Mouse (Mus musculus) C2C12 (cell line): ENCODE measurements around the gene Nrcam.

Source experiments
- CTCF ChIP-seq: IDR thresholded peaks from one replicate; pipeline ENCODE4 v1.5.1; 2011; ENCODE audit not compliant: control insufficient read depth, insufficient read depth, insufficient read length
- MAX ChIP-seq: IDR thresholded peaks from one replicate; pipeline ENCODE4 v1.6.1; 2011; ENCODE audit warnings: mild to moderate bottlenecking, control low read depth
- USF1 ChIP-seq: IDR thresholded peaks from one replicate; pipeline ENCODE4 v1.6.1; 2011; ENCODE audit warnings: low read depth, mild to moderate bottlenecking, control low read depth, moderate library complexity

DNA sequence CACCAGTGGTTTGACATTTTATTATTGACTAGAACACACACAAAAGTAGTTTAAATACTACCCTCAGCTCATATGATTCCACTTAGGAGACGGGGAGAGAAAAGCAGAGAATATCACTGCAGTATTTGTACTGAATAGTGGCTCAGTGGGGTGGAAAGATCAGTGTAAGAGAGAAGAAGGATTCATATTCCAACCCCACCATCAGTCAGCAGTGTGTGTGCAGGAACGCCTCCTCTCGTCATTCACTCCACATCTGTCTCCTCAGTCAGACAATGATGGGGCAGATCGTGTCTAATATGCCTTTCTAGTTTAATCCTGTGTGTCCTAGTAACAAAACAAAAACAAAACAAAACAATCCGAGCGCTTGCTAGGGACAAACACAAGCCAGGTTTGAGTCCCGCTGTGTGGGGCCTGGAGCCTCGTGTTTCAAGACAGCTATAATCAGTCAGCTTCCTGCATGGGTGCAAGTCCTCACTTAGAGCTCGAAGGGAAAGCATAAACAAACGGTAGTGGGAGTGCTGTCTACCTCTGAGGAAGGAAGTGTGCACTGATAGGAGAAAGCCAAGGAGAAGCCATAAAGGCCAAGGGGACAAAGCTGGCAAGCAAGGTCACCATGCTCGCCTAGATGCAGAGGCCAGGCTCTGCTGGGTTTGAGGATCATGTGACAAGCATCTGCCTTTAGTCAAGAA lies 273.7 kb downstream of the Nrcam start:
- TF ChIP-seq USF1 (no peak), CTCF (no peak), MAX (no peak)
